Mouse (Mus musculus): ENCODE results near the gene Golgb1.
"Not testable (repeated sequence)": the region's sequence is repeated elsewhere in the genome, so short reads cannot be mapped to it uniquely, and the experiment has no call there.

Gene Golgb1

GRCm38 (mm10) chr16:36874583-36875275 lies at the start of gene Golgb1, which contains the start of gene Eaf2:
Gene Golgb1, plus strand, starts transcription at chr16:36875140.
Gene Eaf2, minus strand, starts transcription at chr16:36875003.
- DNase-seq, result peak; percentile 95 to 97

- no peak for DNase-seq
Observed at GRCm38 (mm10) chr16:36827611-36828053, 47.3 kb upstream of the Golgb1 start.

- peak; percentile 86 for DNase-seq
Observed at GRCm38 (mm10) chr16:36828054-36828786, 46.7 kb upstream of the Golgb1 start, which contains the start of gene Iqcb1. Gene Iqcb1, plus strand, starts transcription at chr16:36828385.

GRCm38 (mm10) chr16:36828820-36829219 lies 46.1 kb upstream of the Golgb1 start:
- DNase-seq, result no peak

- DNase-seq, result not testable (repeated sequence)
Observed at GRCm38 (mm10) chr16:36846894-36847293, 28.0 kb upstream of the Golgb1 start.

GRCm38 (mm10) chr16:36851202-36851601 lies 23.7 kb upstream of the Golgb1 start:
- DNase-seq, result no peak

GRCm38 (mm10) chr16:36863585-36863984 lies 11.4 kb upstream of the Golgb1 start:
- DNase-seq, result no peak

- DNase-seq, result no peak
Observed at GRCm38 (mm10) chr16:36869442-36869841, 5.5 kb upstream of the Golgb1 start.

GRCm38 (mm10) chr16:36875276-36875851 lies 424 bp downstream of the Golgb1 start:
- no peak for DNase-seq

GRCm38 (mm10) chr16:36877316-36877715 lies 2.4 kb downstream of the Golgb1 start:
- DNase-seq, result no peak

- DNase-seq, result no peak
Observed at GRCm38 (mm10) chr16:36882737-36883343, 7.9 kb downstream of the Golgb1 start.

- peak; percentile 32 to 57 for DNase-seq
Observed at GRCm38 (mm10) chr16:36884881-36885280, 9.9 kb downstream of the Golgb1 start.

GRCm38 (mm10) chr16:36885912-36886311 lies 11.0 kb downstream of the Golgb1 start:
- DNase-seq, result no peak

GRCm38 (mm10) chr16:36887546-36887945 lies 12.6 kb downstream of the Golgb1 start:
- DNase-seq, result no peak

GRCm38 (mm10) chr16:36890559-36890958 lies 15.6 kb downstream of the Golgb1 start:
- no peak for DNase-seq

GRCm38 (mm10) chr16:36891415-36891814 lies 16.5 kb downstream of the Golgb1 start:
- DNase-seq, result no peak

- DNase-seq, result no peak
Observed at GRCm38 (mm10) chr16:36893317-36893716, 18.4 kb downstream of the Golgb1 start.

GRCm38 (mm10) chr16:36896712-36897111 lies 21.8 kb downstream of the Golgb1 start:
- DNase-seq, result no peak

GRCm38 (mm10) chr16:36903156-36903555 lies 28.2 kb downstream of the Golgb1 start:
- DNase-seq, result no peak

- DNase-seq, result no peak
Observed at GRCm38 (mm10) chr16:36911909-36912308, 37.0 kb downstream of the Golgb1 start.

- peak in 1 of 2 experiments; percentile 44 for DNase-seq
Observed at GRCm38 (mm10) chr16:36912311-36912710, 37.4 kb downstream of the Golgb1 start.

- no peak for DNase-seq
Observed at GRCm38 (mm10) chr16:36914195-36914594, 39.3 kb downstream of the Golgb1 start.

GRCm38 (mm10) chr16:36918505-36918904 lies 43.6 kb downstream of the Golgb1 start:
- DNase-seq, result no peak
